Mouse (Mus musculus) heart, adult 2 months (tissue): Measurements from ENCODE around the gene Fam189a1. TPM values are rescaled to one million over a fixed set of nuclear protein-coding genes. Genes with fewer than 3 reads are reported as not detected.
A peak's percentile ranks its signal among the peaks of the same experiment; 100 is the strongest.

Source experiments
- DNase-seq, 2 experiments: peaks; one replicate each; pipeline ENCODE4 v3.0.0; 2021
- H3K27ac ChIP-seq: fragments of 200-600 bp; 2 replicates; pipeline ENCODE4 v1.8.1; 2022
- H3K27me3 ChIP-seq: fragments of 200-500 bp; 2 replicates; pipeline ENCODE4 v1.6.1; 2012; ENCODE audit warnings: mild to moderate bottlenecking, low read length, inconsistent platforms, mixed read lengths; ENCODE audit not compliant: control insufficient read depth, insufficient read depth
- H3K36me3 ChIP-seq: fragments of 200-500 bp; 2 replicates; pipeline ENCODE4 v1.6.1; 2012; ENCODE audit warnings: low read length, inconsistent platforms; ENCODE audit not compliant: control insufficient read depth, insufficient read depth
- H3K4me1 ChIP-seq: fragments of 200-500 bp; 2 replicates; pipeline ENCODE4 v1.6.1; 2011; ENCODE audit warnings: low read length; ENCODE audit not compliant: control insufficient read depth, insufficient read depth
- H3K4me3 ChIP-seq: fragments of 200-600 bp; 2 replicates; pipeline ENCODE4 v1.8.1; 2022
- H3K79me2 ChIP-seq: fragments of 200-500 bp; replicated peaks from 2 replicates; pipeline ENCODE4 v1.6.1; 2012; ENCODE audit warnings: mild to moderate bottlenecking, inconsistent platforms, low read length, moderate library complexity, mixed read lengths; ENCODE audit not compliant: control insufficient read depth, insufficient read depth
- H3K9ac ChIP-seq: fragments of 200-500 bp; 2 replicates; pipeline ENCODE4 v1.6.1; 2012; ENCODE audit warnings: low read depth, mild to moderate bottlenecking, control low read depth, inconsistent platforms, low read length, mixed read lengths
- CTCF ChIP-seq: fragments of 200-600 bp; IDR thresholded peaks from 2 replicates; pipeline ENCODE4 v1.8.1; 2022; ENCODE audit warnings: antibody characterized with exemption, mild to moderate bottlenecking, moderate library complexity
- EP300 ChIP-seq: fragments of 200-500 bp; IDR thresholded peaks from 2 replicates; pipeline ENCODE4 v1.6.1; 2011; ENCODE audit warnings: low read depth, low read length, control low read depth; ENCODE audit not compliant: insufficient read depth
- POLR2A ChIP-seq: fragments of 200-500 bp; IDR thresholded peaks from 2 replicates; pipeline ENCODE4 v1.6.1; 2011; ENCODE audit warnings: mild to moderate bottlenecking, low read depth, low read length, control low read depth; ENCODE audit not compliant: insufficient read depth
- WGBS: fragments of 180-500 bp; shearing (Covaris S2); methylation state at CpG from one replicate; pipeline ENCODE4 v1.1.7; 2018; 5-methylcytosine and 5-hydroxymethylcytosine counted together
- intact Hi-C: fragments of 180-260 bp; cut with DNase I; formaldehyde crosslinking; loops from one replicate; pipeline ENCODE4 v1.15.1; 2025
- polyA plus RNA-seq: library from polyadenylated mRNA; depleted of rRNA; stranded (reverse); fragments of >200 nt; gene quantifications from 2 replicates; pipeline ENCODE4 v1.2.3, GENCODE M21; 2012
- total RNA-seq, 2 experiments: library from RNA; stranded (reverse); gene quantifications; 2 replicates each; pipeline ENCODE4 v1.2.3; 2021

Fam189a1 gene
- total and polyA plus RNA-seq, 3 experiments: 0.64 TPM; not detected in 2

- no peaks in the 10 kb centered on the region for H3K79me2 ChIP-seq
- DNase-seq: peak; percentile 11 to 37
- H3K9ac ChIP-seq: no peak overlapping the region
- H3K27ac ChIP-seq: no peak overlapping the region
- no peak overlapping the region for H3K4me3 ChIP-seq
- WGBS: 44% methylated on average over 12 of the region's 12 CpGs
- H3K4me1 ChIP-seq: no peaks in the 10 kb centered on the region
- peak; percentile 76 for TF ChIP-seq CTCF
- TF ChIP-seq EP300: no peak
- TF ChIP-seq POLR2A: no peak
- no peaks in the 10 kb centered on the region for H3K36me3 ChIP-seq
- intact Hi-C loops: loop anchor here (5.0 kb wide), 1 partner anchor 122 kb away; no protein-coding TSS in a partner anchor
- H3K27me3 ChIP-seq: no peaks in the 10 kb centered on the region
These were observed 206.2 kb downstream of the Fam189a1 start for GRCm38 (mm10) chr7:64949910-64950770.

GRCm38 (mm10) chr7:64949465-64949864, 206.9 kb downstream of the Fam189a1 start:
- WGBS: 59% methylated on average over 1 of the region's 1 CpGs
- no peaks in the 10 kb centered on the region for H3K27me3 ChIP-seq
- H3K9ac ChIP-seq: no peak overlapping the region
- no peak for TF ChIP-seq CTCF
- TF ChIP-seq EP300: no peak
- no peak for TF ChIP-seq POLR2A
- H3K4me1 ChIP-seq: no peaks in the 10 kb centered on the region
- H3K79me2 ChIP-seq: no peaks in the 10 kb centered on the region
- no peak overlapping the region for H3K27ac ChIP-seq
- H3K4me3 ChIP-seq: no peak overlapping the region
- no peak for DNase-seq
- intact Hi-C loops: no loop called here
- H3K36me3 ChIP-seq: no peaks in the 10 kb centered on the region

GRCm38 (mm10) chr7:64944686-64945085, 211.7 kb downstream of the Fam189a1 start:
- H3K79me2 ChIP-seq: no peaks in the 10 kb centered on the region
- TF ChIP-seq POLR2A (no peak), CTCF (no peak), EP300 (no peak)
- DNase-seq: no peak
- H3K27me3 ChIP-seq: no peaks in the 10 kb centered on the region
- no peak overlapping the region for H3K4me3 ChIP-seq
- no peak overlapping the region for H3K27ac ChIP-seq
- intact Hi-C loops: no loop called here
- WGBS: 75% methylated on average over 5 of the region's 5 CpGs
- H3K4me1 ChIP-seq: no peaks in the 10 kb centered on the region
- no peaks in the 10 kb centered on the region for H3K36me3 ChIP-seq
- H3K9ac ChIP-seq: no peak overlapping the region

- Histone ChIP-seq H3K4me1 (no peaks in the 10 kb centered on the region), H3K36me3 (no peaks in the 10 kb centered on the region), H3K4me3 (no peak overlapping the region), H3K79me2 (no peaks in the 10 kb centered on the region), H3K27me3 (no peaks in the 10 kb centered on the region), H3K27ac (no peak overlapping the region), H3K9ac (no peak overlapping the region)
- no peak for DNase-seq
- intact Hi-C loops: no loop called here
- 83% methylated on average over 8 of the region's 8 CpGs for whole genome bisulfite sequencing
- TF ChIP-seq CTCF: no peak
- TF ChIP-seq EP300: no peak
- no peak for TF ChIP-seq POLR2A
These were observed 212.2 kb downstream of the Fam189a1 start for GRCm38 (mm10) chr7:64944175-64944574.

- H3K79me2 ChIP-seq: no peaks in the 10 kb centered on the region
- TF ChIP-seq POLR2A (no peak), EP300 (no peak), CTCF (no peak)
- H3K27ac ChIP-seq: no peak overlapping the region
- no peak for DNase-seq
- H3K9ac ChIP-seq: no peak overlapping the region
- H3K36me3 ChIP-seq: no peaks in the 10 kb centered on the region
- 61% methylated on average over 4 of the region's 4 CpGs for WGBS
- H3K4me1 ChIP-seq: no peaks in the 10 kb centered on the region
- H3K27me3 ChIP-seq: no peaks in the 10 kb centered on the region
- intact Hi-C loops: no loop called here
- no peak overlapping the region for H3K4me3 ChIP-seq
These were observed 219.4 kb downstream of the Fam189a1 start for GRCm38 (mm10) chr7:64936927-64937326.

- Histone ChIP-seq H3K27me3 (no peaks in the 10 kb centered on the region), H3K4me1 (no peaks in the 10 kb centered on the region), H3K9ac (no peak overlapping the region), H3K27ac (no peak overlapping the region), H3K4me3 (no peak overlapping the region), H3K79me2 (no peaks in the 10 kb centered on the region), H3K36me3 (no peaks in the 10 kb centered on the region)
- TF ChIP-seq EP300 (no peak), CTCF (no peak), POLR2A (no peak)
- intact Hi-C loops: no loop called here
- WGBS: 31% methylated on average over 3 of the region's 3 CpGs
- no peak for DNase-seq
These were observed 222.3 kb downstream of the Fam189a1 start for GRCm38 (mm10) chr7:64934115-64934514.
